Mouse (Mus musculus) layer of hippocampus, postnatal 10 days (tissue): ENCODE measurements at regions not wholly inside any gene's neighbourhood (a gene's known extent, or its start where the extent isn't known, plus 50 kb on each side); places are given as distances from the start of the nearest gene placed in this dataset.

Source experiments
- DNase-seq, 2 experiments: peaks; one replicate each; pipeline ENCODE4 v3.0.0; 2021; ENCODE audit warnings: low spot score in 2 of 2

DNA sequence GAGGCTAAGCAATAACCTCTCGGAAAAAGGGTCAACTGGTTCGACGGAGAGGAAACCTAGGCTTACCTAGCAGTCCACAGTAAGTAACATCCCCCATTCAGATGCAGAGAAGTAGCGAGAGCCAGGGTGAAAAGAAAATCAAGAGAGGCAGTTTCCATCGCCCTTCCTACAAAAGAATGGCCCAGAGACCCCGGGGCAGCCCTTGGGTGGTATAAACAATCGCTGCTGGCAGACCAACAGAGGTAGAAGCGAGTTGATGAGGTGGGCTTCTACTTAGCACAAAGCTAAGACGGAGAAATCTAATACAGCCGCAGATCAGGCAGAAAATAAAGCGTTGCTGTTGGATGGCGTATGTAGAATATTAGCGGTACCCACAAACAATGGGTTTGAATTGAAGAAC is 57.8 kb upstream of the Arl15 start:
- DNase-seq, result no peak

DNA sequence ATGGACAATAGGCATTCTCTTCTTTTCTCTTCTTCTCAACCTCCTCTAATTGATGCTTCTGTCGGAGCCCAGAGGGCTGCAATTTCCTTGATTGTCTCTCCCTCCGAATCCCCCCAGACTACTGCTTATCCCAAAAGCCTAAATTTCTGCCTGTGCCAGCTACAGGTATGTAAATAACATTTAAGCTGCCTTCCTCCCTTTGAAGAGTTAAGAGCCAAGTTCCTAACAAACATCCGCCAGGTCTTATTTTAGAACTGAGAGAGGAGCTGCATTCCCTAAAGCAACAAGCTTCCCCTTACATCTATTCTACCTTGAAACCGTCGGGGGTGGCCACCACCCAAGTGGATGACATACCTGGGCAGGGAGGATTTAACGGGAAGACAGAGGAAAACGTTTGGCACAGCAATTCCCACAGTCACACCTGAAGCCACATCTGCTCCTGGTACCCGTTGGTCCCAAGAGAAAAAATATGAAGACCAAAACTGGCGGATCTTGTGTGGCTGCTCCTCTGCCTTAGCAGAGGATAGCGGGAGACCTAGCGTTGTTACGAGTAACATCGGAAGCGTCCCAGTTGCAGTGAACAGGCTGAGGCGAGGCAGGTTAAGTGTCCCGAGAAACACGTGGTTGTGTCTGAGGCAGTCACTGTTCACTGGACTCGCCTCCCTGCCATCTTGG is 58.6 kb upstream of the Arl15 start:
- no peak for DNase-seq

DNA sequence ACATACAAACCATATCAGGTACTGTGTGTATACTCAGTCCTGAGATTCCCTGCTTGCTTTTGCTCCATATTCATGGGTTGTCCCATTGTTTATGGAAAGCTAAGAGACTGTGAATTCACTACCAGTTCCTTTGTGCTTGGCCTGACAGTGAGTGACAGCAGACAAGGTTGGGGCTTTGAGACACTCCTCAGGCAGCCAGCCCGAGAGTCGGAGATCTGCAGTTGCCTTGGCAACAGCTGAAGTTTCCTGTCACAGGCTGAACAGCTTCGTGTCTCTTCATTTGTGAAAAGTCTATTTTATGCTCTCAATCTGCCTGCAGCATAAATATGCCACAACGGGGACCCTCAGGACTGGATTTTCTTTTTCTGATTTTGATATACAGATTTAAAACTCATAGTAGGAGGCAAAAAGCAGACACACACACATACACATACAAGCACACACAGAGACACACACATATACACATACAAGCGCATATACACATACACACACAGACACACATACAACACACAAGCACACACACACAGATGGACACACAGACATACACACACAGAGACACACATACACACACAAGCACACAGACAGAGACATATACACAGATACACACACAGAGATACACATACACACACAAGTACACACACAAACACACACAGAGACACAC is 60.0 kb upstream of the Arl15 start:
- peak; percentile 25 to 44 for DNase-seq

DNA sequence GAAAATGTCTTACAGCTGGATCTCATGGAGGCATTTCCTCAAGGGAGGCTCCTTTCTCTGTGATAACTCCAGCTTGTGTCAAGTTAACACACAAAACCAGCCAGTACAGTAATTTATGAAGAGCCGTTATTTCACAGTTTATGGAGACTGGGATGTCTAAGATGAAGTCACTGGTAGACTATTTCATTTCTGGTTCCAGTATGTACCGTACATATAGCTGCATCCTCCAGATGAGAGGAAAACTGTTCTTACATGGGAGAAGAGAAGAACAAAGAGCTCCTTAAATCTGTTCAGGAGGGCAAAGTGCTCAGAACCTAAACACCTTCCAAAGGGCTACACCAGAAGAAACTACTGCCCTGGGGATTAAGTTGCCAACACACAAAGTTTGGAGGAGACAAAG is 60.6 kb upstream of the Arl15 start:
- DNase-seq, result no peak

DNA sequence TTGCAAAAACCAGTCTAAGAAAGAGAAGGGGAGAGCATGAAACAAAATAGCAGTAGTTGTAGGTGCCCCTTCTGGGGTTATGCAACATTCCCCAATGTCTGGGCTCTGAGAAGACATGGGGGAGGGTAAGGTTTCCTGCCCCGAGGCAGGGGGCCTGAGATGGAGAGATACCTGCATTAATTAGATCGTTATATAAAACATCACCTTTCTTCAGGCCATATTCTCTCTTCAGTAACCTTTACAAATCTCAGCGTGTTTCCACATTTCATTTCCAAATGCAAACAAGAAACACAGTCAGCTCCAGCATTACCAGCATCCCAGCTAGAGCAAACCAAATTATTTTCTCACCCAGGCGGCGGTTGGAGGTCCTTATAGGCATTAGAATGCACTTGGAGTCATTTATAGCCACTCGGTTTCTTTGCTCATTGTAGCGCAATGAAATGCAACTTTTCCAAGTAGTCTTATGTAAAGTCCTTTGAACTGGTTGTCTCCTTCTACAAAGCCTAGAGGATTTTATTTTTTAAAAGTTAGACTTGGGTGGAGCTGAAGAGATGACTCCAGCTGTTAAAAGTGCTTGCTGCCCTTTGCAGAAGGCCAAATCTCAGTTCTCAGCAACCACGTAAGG is 63.4 kb upstream of the Arl15 start:
- DNase-seq, result no peak

DNA sequence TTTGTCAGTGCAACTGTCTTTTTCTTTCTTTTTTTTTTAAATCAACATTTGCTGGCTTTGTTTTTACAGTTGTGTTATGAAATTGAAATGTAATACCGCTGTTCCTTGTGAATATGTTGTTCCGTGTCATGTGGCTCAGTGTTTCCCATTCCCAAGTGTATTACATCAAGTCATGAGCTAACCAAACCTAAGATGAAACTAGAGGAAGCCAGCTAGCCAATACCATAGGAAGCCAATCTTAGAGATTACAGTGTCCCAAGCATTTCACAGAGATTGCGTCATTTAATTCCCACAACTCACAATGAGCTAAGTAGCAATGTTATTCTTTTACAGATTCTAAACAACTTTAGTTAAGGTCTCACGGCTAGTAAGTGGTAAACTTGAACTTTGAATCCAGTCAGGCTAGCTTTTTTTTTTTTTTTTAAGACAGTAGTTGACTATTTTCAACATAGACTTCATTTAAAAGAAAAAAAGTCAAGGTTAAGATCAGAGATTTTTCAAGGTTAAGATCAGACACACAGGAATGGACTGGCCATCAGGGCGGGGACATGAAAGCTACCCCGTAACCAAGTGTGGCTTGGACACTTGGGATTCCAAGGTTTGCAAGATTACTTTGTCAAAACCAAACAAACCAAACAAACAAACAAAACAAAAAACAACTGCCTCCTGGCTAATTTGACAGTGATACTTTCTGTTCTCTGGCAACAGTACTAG is 64.1 kb upstream of the Arl15 start:
- no peak for DNase-seq

DNA sequence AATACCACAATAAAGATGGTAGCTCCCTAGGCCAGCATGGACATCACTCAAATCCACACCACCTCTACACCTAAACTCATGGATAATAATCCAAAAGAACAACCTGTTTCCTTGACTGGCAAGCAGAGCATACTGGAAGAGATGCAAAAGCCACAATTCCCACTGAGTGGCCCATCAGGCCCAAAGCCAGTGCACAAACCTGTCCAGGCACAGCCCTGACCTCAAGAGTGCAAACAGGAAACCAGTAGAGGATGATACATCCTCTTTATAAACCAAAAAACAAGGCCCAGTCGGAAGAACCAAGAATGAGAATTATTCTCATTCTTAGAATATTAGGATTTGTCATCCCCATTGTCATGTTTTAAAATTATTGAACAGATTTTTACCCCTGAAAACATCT is 64.7 kb upstream of the Arl15 start:
- no peak for DNase-seq

DNA sequence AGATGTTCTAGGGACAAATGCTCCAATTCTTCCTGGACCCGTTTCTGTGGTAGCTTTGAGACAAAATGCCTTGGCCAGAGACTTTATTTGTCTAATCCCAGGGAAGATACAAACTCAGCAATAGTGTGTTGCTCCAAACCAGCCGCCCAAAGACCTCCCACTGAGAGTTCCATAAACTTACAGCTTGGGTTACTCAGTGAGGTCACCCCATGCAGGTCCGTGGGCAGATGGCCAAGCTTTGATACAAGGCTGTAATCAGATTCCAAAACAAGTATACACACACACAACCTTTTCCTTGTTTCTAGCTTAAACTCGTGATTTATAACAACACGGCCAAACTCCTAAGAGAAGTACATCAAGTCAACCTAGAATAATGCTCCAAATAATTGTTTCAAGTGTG is 64.6 kb upstream of the Hspb3 start:
- no peak for DNase-seq

DNA sequence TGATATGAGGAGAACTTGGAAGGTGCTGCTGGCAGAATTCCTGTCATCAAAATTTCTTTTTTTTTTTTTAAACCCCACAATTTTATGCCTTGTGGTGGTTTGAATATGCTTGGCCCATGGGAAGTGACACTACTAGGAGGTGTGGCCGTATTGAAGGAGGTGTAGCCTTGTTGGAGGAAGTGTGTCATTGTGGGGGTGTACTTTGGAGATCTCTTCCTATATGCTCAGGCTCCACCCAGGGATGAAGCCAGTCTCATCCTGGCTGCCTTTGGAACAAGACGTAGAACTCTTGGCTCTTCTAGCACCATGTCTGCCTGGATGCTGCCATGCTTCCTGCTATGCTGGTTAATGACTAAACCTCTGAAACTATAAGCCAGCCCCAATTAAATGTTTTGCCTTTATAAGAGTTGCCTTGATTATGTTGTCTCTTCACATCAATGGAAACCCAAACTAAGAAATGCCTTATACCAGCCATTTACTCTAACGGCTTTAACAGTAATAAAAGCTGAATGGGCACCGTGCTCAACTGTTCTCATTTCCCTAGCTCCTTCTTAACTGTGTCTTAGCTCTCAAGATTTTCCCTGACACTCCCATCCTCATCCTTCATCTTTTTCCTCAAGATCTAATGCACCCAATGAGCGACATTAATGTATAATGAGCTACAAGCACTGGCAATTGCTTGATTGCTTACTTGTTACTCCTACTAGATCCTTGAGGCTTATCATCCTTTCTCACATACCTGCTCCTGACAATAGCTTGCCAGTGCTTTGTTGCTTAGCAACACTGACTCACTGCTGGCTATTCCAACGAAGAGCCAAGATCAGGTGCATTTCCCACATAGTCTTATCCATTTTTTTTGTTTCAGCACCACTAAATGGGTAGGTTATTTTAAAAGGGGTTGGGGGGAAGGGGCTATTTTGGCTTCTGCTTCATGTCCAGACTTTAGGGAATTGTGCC is 61.7 kb upstream of the Hspb3 start:
- no peak for DNase-seq

DNA sequence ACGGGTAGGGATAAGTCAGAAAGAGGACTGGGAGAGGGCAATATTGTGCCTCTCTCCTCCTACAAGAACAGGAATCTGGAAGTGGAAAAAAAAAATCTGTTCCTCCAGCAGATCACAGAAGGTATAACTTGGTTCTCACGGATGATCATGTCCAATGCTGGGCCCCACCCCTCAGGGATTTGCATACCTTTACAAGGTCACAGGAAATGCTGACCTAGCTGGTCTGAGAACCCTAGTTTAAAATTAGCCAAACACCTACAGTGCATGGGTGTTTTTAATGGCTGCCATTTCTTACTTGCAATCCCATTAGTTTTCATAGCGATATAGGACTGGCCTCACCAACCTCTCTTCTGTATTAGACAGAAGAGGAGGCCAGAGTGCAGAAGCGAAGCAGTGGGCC is 51.8 kb upstream of the Hspb3 start:
- no peak for DNase-seq

DNA sequence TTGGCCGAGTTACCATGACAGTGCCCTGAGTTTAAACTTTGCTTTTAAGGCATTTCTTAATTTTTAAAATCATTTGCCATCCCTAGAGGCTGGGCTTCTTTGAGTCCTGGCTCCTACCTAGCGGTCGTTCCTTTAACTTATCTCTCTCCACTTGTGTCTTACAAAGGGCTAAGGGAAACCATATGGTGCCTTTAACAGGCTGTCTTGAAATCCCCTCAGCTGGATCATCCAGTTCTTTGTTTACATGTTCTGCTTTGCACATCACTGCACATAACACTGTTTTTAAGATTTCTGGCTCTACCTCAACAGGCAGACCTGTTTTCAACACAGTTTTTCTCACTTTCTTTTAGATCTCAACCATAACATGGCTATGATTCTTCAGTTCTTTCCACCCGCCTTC is 50.4 kb upstream of the Hspb3 start:
- no peak for DNase-seq
